Mouse (Mus musculus) T-cell, adult 2 months (primary cell): ENCODE measurements around the gene Vsx1.
A peak's percentile ranks its signal among the peaks of the same experiment; 100 is the strongest.

Experiments
- DNase-seq: peaks from one replicate; pipeline ENCODE4 v3.0.0; 2022; ENCODE audit warnings: low spot score

Gene Vsx1

GRCm38 (mm10) chr2:150667065-150667819, 21.9 kb downstream of the Vsx1 start:
- peak; percentile 87 for DNase-seq

- DNase-seq, result no peak
Observed at GRCm38 (mm10) chr2:150666723-150667064, 22.5 kb downstream of the Vsx1 start.

- no peak for DNase-seq
Observed at GRCm38 (mm10) chr2:150665534-150666451, 23.4 kb downstream of the Vsx1 start.

- no peak for DNase-seq
Observed at GRCm38 (mm10) chr2:150665006-150665405, 24.2 kb downstream of the Vsx1 start.

GRCm38 (mm10) chr2:150664152-150664920, 24.8 kb downstream of the Vsx1 start:
- no peak for DNase-seq

GRCm38 (mm10) chr2:150663255-150663654, 25.9 kb downstream of the Vsx1 start:
- DNase-seq, result no peak

- no peak for DNase-seq
Observed at GRCm38 (mm10) chr2:150662007-150662406, 27.2 kb downstream of the Vsx1 start.

- no peak for DNase-seq
Observed at GRCm38 (mm10) chr2:150660668-150661451, 28.3 kb downstream of the Vsx1 start.

- no peak for DNase-seq
Observed at GRCm38 (mm10) chr2:150660049-150660448, 29.1 kb downstream of the Vsx1 start.

- DNase-seq, result peak; percentile 19
Observed at GRCm38 (mm10) chr2:150656975-150657768, 32.0 kb downstream of the Vsx1 start.

- DNase-seq, result no peak
Observed at GRCm38 (mm10) chr2:150656112-150656511, 33.0 kb downstream of the Vsx1 start.

- no peak for DNase-seq
Observed at GRCm38 (mm10) chr2:150655290-150655689, 33.9 kb downstream of the Vsx1 start.

GRCm38 (mm10) chr2:150654814-150655213, 34.3 kb downstream of the Vsx1 start:
- no peak for DNase-seq

GRCm38 (mm10) chr2:150651366-150651765, 37.8 kb downstream of the Vsx1 start:
- no peak for DNase-seq

- no peak for DNase-seq
Observed at GRCm38 (mm10) chr2:150650511-150651074, 38.6 kb downstream of the Vsx1 start.

GRCm38 (mm10) chr2:150648300-150648895, 40.8 kb downstream of the Vsx1 start:
- DNase-seq, result no peak

- DNase-seq, result no peak
Observed at GRCm38 (mm10) chr2:150647681-150648299, 41.4 kb downstream of the Vsx1 start.

- DNase-seq, result no peak
Observed at GRCm38 (mm10) chr2:150646411-150647121, 42.6 kb downstream of the Vsx1 start.

- DNase-seq, result no peak
Observed at GRCm38 (mm10) chr2:150645225-150645624, 43.9 kb downstream of the Vsx1 start.
